Mouse (Mus musculus): Measurements from ENCODE around the gene Slc35d1. TPM values are rescaled to one million over a fixed set of nuclear protein-coding genes. Genes with fewer than 3 reads are reported as not detected.
"Not testable (repeated sequence)": the region's sequence is repeated elsewhere in the genome, so short reads cannot be mapped to it uniquely, and the experiment has no call there.

The Slc35d1 gene
- polyA plus RNA-seq, 1 experiment from 2014 or later, result 10.1 TPM

DNA sequence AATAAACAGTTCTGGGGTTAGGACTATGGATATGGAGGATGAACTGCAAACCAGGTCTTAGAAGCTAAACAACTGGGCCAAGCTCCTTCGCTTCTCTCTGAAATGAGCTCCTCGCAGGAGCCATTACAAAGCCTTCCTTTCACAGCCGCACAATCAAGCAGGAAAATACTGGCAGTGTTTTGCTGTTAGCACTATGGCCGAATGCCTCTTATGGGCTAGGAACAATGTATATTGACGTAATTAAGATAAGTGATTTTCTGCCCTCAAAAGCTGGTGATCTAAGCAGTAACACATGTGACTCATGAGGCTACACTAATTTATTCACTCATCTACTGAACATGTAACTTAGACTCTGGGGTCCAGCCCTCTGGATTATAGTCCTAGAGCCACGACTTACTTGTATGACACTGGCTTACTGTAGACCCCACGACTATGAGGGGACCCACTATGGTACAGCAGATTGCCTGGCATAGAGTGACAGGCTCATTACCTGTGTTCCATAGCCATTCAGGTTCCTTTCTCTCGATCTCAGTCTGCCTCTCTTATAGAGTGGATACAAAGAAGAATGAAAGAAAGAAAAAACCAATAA, 34.6 kb downstream of the Slc35d1 start:
- Histone ChIP-seq H3K27me3 (replicated peaks) (no peaks in the 10 kb centered on the region), H3K4me2 (no peak overlapping the region), H3K4me3 (replicated peaks) (no peak overlapping the region), H3K4me1 (peaks cover 22% of the 10 kb centered on the region), H3K27ac (replicated peaks) (0 out of 2 replicates have a peak overlapping the region, but pooled peaks have one; percentile 18), H3K9ac (replicated peaks) (no peak overlapping the region), H3K36me3 (peaks cover 17% of the 10 kb centered on the region), H3K9me3 (replicated peaks) (no peaks in the 10 kb centered on the region)
- WGBS, result 25% methylated on average over 8 of the region's 8 CpGs
- peak; percentile 63 for ATAC-seq (ENCODE audit: low FRiP score)

DNA sequence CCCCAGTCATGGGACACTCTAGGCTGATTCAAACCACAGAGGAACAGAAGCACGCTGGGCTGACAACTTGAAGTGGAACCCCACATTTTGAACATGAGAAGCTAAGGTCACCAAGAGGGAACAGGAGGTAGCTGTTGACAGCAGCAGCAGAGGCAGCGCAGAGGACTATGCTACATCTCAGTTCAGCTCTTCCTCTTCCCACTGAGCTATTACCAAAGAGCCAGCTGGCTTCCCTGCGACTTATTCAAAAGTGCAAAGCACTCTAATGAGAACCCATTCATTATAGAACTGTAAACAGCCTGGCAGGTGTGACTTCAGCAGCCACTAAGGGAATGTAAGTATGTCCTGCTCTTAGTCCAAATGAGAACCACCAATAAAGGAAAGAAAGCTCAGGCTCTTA, 35.4 kb downstream of the Slc35d1 start:
- Histone ChIP-seq H3K27me3 (replicated peaks) (no peaks in the 10 kb centered on the region), H3K9ac (replicated peaks) (no peak overlapping the region), H3K4me2 (no peak overlapping the region), H3K4me3 (replicated peaks) (no peak overlapping the region), H3K27ac (replicated peaks) (no peak overlapping the region), H3K36me3 (peaks cover 10% of the 10 kb centered on the region), H3K9me3 (replicated peaks) (no peaks in the 10 kb centered on the region), H3K4me1 (peaks cover 22% of the 10 kb centered on the region)
- ATAC-seq (ENCODE audit: low FRiP score), result no peak
- WGBS, result 43% methylated on average over 3 of the region's 3 CpGs

DNA sequence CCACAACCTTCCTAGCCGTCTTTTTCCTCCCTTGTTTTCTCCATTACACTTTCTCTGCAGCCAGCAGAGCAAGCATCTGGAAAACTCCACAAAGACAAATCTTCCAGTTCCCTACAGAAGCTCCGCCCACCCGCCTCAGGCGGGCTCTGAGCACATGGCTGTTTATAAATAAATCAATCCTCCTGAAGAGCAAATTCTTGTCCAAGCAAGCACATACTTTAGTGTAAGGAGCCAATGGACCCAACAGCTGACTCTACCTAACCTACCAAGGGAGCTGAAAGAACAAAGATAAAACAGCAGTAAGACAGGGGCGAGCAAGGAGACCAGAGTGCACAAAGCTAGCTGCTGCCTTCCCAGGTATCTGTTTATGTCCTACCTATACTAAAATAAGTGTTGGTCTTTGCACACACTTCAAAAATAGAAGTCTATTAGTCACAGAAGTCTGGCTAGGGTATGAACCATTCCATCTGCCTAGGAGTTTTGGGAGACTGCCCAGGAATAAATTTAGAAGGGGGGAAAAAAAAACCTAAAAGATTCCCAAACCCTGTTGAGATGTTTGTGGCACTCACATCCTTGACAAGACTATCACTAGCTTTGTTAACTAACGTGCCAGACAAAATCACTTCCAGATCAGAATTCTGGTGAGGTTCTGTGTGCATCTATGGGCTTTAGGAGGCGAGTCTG, 36.2 kb downstream of the Slc35d1 start:
- peaks cover 22% of the 10 kb centered on the region for H3K4me1 ChIP-seq
- H3K4me2 ChIP-seq, result no peak overlapping the region
- WGBS, result 74% methylated on average over 7 of the region's 7 CpGs
- H3K4me3 ChIP-seq (replicated peaks), result no peak overlapping the region
- H3K9ac ChIP-seq (replicated peaks), result no peak overlapping the region
- no peaks in the 10 kb centered on the region for H3K9me3 ChIP-seq (replicated peaks)
- H3K27me3 ChIP-seq (replicated peaks), result no peaks in the 10 kb centered on the region
- ATAC-seq (ENCODE audit: low FRiP score), result no peak
- H3K27ac ChIP-seq (replicated peaks), result no peak overlapping the region
- peaks cover 11% of the 10 kb centered on the region for H3K36me3 ChIP-seq

DNA sequence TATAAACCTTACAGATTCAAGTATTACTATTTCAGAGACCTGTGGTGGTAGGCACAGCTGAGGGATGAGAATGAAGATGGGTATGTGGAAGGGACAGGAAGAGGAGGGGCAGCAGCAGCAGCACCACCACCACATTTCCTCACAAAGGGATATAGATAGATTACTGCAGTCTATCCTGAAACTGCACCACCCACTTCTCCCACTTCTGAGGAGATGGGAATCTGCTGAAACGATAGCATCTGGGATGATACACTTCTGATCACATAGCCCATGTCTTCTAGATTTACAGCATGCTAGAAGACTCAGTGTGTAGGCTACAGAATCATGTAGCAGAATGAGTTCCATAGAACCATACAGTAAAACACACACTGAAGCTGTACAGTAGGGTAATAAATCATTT, 37.3 kb downstream of the Slc35d1 start:
- no peaks in the 10 kb centered on the region for H3K9me3 ChIP-seq (replicated peaks)
- no peak for ATAC-seq (ENCODE audit: low FRiP score)

DNA sequence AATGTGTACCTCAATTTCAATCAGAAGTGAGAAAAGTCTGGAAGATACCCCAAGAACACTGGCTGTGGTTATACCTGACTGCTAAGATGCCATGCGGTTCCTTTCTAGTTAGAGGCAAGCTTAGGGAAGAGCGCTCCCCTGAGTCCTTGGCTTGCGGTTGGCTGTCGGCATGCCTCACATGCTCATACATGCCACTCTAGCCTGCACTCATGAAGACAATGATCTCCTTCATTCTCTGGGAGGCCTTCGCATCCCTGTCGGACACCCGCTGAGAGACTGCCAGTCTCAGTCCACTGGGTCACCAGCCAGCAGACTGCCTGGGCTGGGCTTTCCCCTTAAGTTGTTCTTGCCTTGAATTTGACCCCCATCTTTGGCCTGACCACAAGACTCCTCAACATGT, 41.0 kb downstream of the Slc35d1 start:
- H3K27me3 ChIP-seq (replicated peaks), result no peaks in the 10 kb centered on the region
- H3K4me2 ChIP-seq, result no peak overlapping the region
- H3K4me3 ChIP-seq (replicated peaks), result no peak overlapping the region
- H3K9me3 ChIP-seq (replicated peaks), result no peaks in the 10 kb centered on the region
- no peak overlapping the region for H3K27ac ChIP-seq (replicated peaks)
- WGBS, result 84% methylated on average over 7 of the region's 7 CpGs
- ATAC-seq (ENCODE audit: low FRiP score), result no peak
- peaks cover 5% of the 10 kb centered on the region; the same call in 1 of the 2 replicates for H3K4me1 ChIP-seq
- H3K36me3 ChIP-seq, result peaks cover 17% of the 10 kb centered on the region
- H3K9ac ChIP-seq (replicated peaks), result no peak overlapping the region

More for the DNA sequence above, 37.3 kb downstream of the Slc35d1 start:
- 80% methylated on average over 1 of the region's 1 CpGs for WGBS
- H3K9ac ChIP-seq (replicated peaks), result no peak overlapping the region
- H3K36me3 ChIP-seq, result peaks cover 6% of the 10 kb centered on the region
- no peaks in the 10 kb centered on the region for H3K27me3 ChIP-seq (replicated peaks)
- peaks cover 22% of the 10 kb centered on the region for H3K4me1 ChIP-seq
- no peak overlapping the region for H3K4me3 ChIP-seq (replicated peaks)
- H3K27ac ChIP-seq (replicated peaks), result no peak overlapping the region
- H3K4me2 ChIP-seq, result no peak overlapping the region

DNA sequence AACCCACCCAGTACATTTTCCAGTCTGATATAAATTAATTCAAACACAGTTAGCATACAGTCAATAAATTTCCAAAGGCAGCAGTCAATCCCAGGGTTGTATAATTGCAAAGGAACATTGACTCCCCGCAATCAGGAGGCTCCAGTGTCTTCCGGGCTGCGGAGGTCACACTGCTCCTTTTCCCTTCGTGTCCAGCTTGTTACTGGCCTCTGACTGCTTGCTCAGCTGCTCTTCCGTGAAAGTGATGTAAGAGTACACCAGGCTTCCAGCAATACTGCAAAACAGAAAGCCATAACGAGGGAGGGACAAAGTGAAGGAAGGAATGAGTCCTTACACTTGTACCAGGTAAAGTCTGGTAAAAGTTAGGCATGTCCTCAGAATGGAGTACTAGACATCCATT, 41.5 kb downstream of the Slc35d1 start:
- Histone ChIP-seq H3K9me3 (replicated peaks) (no peaks in the 10 kb centered on the region), H3K36me3 (peaks cover 17% of the 10 kb centered on the region), H3K27me3 (replicated peaks) (no peaks in the 10 kb centered on the region), H3K4me1 (peaks cover 3% of the 10 kb centered on the region; the same call in 1 of the 2 replicates), H3K27ac (replicated peaks) (no peak overlapping the region), H3K4me3 (replicated peaks) (no peak overlapping the region), H3K4me2 (no peak overlapping the region), H3K9ac (replicated peaks) (no peak overlapping the region)
- no peak for ATAC-seq (ENCODE audit: low FRiP score)
- WGBS, result 72% methylated on average over 6 of the region's 6 CpGs

DNA sequence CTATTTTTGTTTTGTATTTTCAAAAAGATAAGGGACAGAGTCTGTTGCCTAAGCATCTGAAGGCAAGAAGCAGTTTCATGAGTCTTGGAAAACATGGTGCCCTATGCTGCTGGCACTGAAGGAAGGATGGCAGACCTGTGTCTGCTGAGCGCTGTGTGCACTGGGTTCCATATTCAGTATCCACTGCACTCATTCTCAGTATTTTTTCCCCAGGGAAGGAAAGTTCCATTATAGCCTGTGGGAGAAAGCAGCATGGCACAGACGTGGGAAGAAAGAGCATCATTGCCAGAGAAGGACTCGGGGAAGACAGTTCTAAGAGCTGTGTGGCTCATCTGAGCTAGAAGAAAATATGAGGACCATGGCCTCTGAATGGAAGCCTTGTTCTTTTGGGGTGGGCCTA, 43.7 kb downstream of the Slc35d1 start:
- no peaks in the 10 kb centered on the region for H3K9me3 ChIP-seq (replicated peaks)
- H3K9ac ChIP-seq (replicated peaks), result no peak overlapping the region
- no peak overlapping the region for H3K4me3 ChIP-seq (replicated peaks)
- no peak overlapping the region for H3K27ac ChIP-seq (replicated peaks)
- no peak overlapping the region for H3K4me2 ChIP-seq
- no peaks in the 10 kb centered on the region for H3K4me1 ChIP-seq
- no peaks in the 10 kb centered on the region for H3K27me3 ChIP-seq (replicated peaks)
- ATAC-seq (ENCODE audit: low FRiP score), result no peak
- peaks cover 17% of the 10 kb centered on the region for H3K36me3 ChIP-seq
- 78% methylated on average over 3 of the region's 3 CpGs for WGBS

DNA sequence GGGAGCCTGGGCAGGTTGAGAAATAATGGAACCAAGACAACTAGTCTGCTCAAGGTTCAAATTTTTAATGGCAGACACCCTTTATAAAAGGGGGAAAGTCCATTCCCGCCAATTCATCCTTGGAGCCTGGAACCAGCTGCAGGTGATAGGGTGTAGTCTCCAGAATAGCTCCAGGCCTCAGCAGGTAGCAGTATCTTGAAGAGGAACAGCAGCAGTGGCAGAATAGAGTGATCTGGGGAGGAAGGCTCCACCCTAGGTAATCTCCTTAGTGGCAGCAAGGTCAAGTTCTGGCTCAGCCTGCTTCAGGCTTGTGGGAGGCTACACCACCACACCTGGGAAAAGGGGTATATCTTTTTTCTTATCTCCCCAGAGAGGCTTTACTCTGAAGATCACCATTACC, 48.8 kb downstream of the Slc35d1 start:
- not testable (repeated sequence) for H3K9me3 ChIP-seq (replicated peaks); H3K27ac ChIP-seq (replicated peaks); H3K4me2 ChIP-seq; H3K4me3 ChIP-seq (replicated peaks); ATAC-seq (ENCODE audit: low FRiP score); H3K9ac ChIP-seq (replicated peaks); H3K4me1 ChIP-seq; H3K27me3 ChIP-seq (replicated peaks)
- WGBS, result 92% methylated on average over 1 of the region's 1 CpGs
- H3K36me3 ChIP-seq, result peaks cover 13% of the 10 kb centered on the region

DNA sequence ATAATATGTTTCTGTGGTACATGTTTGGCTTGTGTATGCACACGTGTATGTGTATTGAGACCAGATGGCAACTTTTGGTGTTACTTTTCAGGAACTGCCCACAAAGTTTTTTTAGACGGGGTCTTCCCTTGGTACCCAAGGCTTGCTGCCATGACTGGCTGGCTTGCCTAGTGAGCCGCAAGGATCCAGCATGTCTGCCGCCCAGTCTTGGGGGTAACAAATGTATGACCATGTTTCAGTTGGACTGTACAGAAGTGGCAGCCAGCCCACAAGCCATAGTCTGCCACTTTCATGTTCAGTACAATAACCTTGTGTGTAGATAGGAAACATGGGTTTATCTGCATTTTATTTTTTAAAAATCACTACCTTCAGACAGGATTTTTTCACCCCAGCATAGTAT, 56.2 kb downstream of the Slc35d1 start:
- no peaks in the 10 kb centered on the region for H3K27me3 ChIP-seq (replicated peaks)
- H3K4me3 ChIP-seq (replicated peaks), result no peak overlapping the region
- 97% methylated on average over 4 of the region's 4 CpGs for WGBS
- ATAC-seq (ENCODE audit: low FRiP score), result no peak
- no peaks in the 10 kb centered on the region for H3K9me3 ChIP-seq (replicated peaks)
- no peak overlapping the region for H3K27ac ChIP-seq (replicated peaks)
- no peak overlapping the region for H3K9ac ChIP-seq (replicated peaks)
- H3K36me3 ChIP-seq, result peaks cover 48% of the 10 kb centered on the region
- H3K4me1 ChIP-seq, result no peaks in the 10 kb centered on the region
- no peak overlapping the region for H3K4me2 ChIP-seq

DNA sequence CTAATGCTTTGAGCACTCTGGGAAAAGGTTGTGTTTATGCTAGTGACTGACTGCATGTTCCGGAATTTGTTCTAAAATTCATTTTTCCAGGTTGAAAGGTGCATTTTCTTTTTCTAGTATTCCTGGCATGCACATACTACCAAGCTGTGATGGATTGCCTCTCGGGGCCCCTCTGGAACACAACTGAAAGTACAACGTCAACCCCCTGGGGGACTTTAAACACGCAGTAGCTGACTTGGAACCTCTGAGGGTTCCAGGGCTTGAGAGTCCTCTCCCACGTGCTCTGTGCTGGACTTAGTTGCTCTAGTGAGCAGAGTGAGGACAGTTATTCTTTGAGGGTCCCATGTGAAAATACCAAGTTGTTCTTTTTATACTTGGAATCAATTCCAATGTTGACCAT, 63.0 kb downstream of the Slc35d1 start:
- Histone ChIP-seq H3K4me1 (no peaks in the 10 kb centered on the region), H3K36me3 (peaks cover 59% of the 10 kb centered on the region), H3K9me3 (replicated peaks) (no peaks in the 10 kb centered on the region), H3K9ac (replicated peaks) (no peak overlapping the region), H3K4me3 (replicated peaks) (no peak overlapping the region), H3K27me3 (replicated peaks) (no peaks in the 10 kb centered on the region), H3K27ac (replicated peaks) (no peak overlapping the region), H3K4me2 (no peak overlapping the region)
- ATAC-seq (ENCODE audit: low FRiP score), result no peak
- 80% methylated on average over 5 of the region's 5 CpGs for WGBS

DNA sequence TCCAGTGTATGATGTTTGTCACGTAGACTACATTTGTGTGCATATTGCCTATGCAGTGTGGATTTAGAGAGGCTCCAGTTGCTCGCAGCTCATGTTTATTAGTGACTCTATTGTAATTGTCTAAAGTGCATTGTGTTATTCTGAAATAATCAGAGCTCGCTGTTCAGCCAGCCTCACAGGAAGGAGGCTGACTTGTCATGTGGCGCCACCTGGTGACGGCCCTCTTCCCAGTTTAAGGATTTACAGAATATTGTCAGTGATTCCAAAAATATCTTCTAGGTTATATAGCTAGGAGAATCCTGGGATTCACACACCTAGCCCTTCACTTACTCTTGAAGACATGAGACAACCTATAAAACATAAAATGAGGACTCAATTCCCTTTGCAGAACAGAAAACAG, 68.6 kb downstream of the Slc35d1 start:
- WGBS, result 38% methylated on average over 5 of the region's 5 CpGs
- no peak overlapping the region for H3K27ac ChIP-seq (replicated peaks)
- no peaks in the 10 kb centered on the region for H3K27me3 ChIP-seq (replicated peaks)
- ATAC-seq (ENCODE audit: low FRiP score), result no peak
- no peak overlapping the region for H3K4me3 ChIP-seq (replicated peaks)
- no peaks in the 10 kb centered on the region for H3K9me3 ChIP-seq (replicated peaks)
- peaks cover 43% of the 10 kb centered on the region for H3K36me3 ChIP-seq
- no peaks in the 10 kb centered on the region for H3K4me1 ChIP-seq
- no peak overlapping the region for H3K4me2 ChIP-seq
- H3K9ac ChIP-seq (replicated peaks), result no peak overlapping the region

DNA sequence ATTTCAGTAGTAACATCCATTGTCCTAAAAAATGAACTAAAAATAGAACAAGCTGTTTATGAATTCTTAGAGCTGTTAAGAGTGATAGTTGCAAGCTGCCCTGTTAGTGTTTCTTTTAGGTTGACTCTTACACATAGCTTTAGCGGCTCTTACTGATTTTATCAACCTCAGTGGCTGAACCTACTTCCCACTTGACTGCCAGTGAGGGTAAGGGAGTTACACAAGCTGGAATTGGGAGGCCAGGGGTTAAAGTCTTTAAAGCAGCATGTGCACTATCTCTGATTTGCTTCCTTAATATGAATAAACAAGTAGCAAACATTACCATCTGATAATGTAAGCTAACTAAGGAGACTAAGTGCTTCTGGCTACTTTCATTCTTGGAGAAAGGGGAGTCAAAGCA, 78.0 kb downstream of the Slc35d1 start:
- no peak overlapping the region for H3K27ac ChIP-seq (replicated peaks)
- H3K4me2 ChIP-seq, result no peak overlapping the region
- H3K4me3 ChIP-seq (replicated peaks), result no peak overlapping the region
- WGBS, result 81% methylated on average over 1 of the region's 1 CpGs
- H3K27me3 ChIP-seq (replicated peaks), result no peaks in the 10 kb centered on the region
- no peaks in the 10 kb centered on the region for H3K9me3 ChIP-seq (replicated peaks)
- no peak overlapping the region for H3K9ac ChIP-seq (replicated peaks)
- peaks cover 18% of the 10 kb centered on the region for H3K36me3 ChIP-seq
- no peak for ATAC-seq (ENCODE audit: low FRiP score)
- no peaks in the 10 kb centered on the region for H3K4me1 ChIP-seq

Data from neural tube, embryonic 15.5 days (tissue).